Mouse (Mus musculus) CH12.LX (cell line): ENCODE measurements around the gene Nwd1. TPM values are rescaled to one million over a fixed set of nuclear protein-coding genes. Genes with fewer than 3 reads are reported as not detected.
"Not testable (repeated sequence)": the region's sequence is repeated elsewhere in the genome, so short reads cannot be mapped to it uniquely, and the experiment has no call there.

ENCODE experiments used
- DNase-seq: peaks from one replicate; pipeline ENCODE4 v3.0.0-alpha.2; 2013; ENCODE audit errors: extremely low read depth
- H3K27ac ChIP-seq: 2 replicates; pipeline ENCODE4 v1.5.1; 2012; ENCODE audit warnings: low read depth, mild to moderate bottlenecking, control low read depth, moderate library complexity; ENCODE audit not compliant: insufficient read depth
- H3K27me3 ChIP-seq: replicated peaks from 2 replicates; pipeline ENCODE3; 2012; ENCODE audit warnings: inconsistent platforms
- H3K36me3 ChIP-seq, 2 experiments: replicated peaks in 1 of 2; 2 replicates each; pipeline versions ENCODE3 to v1.6.1; 2012; ENCODE audit warnings: inconsistent platforms in 1 of 2, low read length in 1 of 2, mild to moderate bottlenecking in 1 of 2, mixed read lengths in 1 of 2, moderate library complexity in 1 of 2; ENCODE audit not compliant: control insufficient read depth in 1 of 2, insufficient read depth in 1 of 2
- H3K4me1 ChIP-seq, 2 experiments: 2 replicates each; pipeline ENCODE4 v1.6.1; 2012; ENCODE audit warnings: inconsistent platforms in 1 of 2, moderate library complexity in 1 of 2; ENCODE audit not compliant: insufficient read depth in 2 of 2, control insufficient read depth in 1 of 2
- H3K4me2 ChIP-seq: 2 replicates; pipeline ENCODE4 v1.6.1; 2012; ENCODE audit warnings: low read depth, mild to moderate bottlenecking, control low read depth; ENCODE audit not compliant: poor library complexity, insufficient read depth, severe bottlenecking
- H3K4me3 ChIP-seq, 3 experiments: fragments of 150-350 bp in 1 of 3; sonication (generic) in 1 of 3; replicated peaks in 1 of 3; 2 replicates each; pipeline versions ENCODE3 to v1.5.1; 2011 to 2012; ENCODE audit warnings: low read depth in 2 of 3, low read length in 2 of 3, mild to moderate bottlenecking in 2 of 3, moderate library complexity in 2 of 3, control low read depth in 1 of 3, improper control_type of control experiment in 1 of 3, inconsistent platforms in 1 of 3, mixed read lengths in 1 of 3; ENCODE audit not compliant: poor library complexity in 1 of 3
- H3K79me2 ChIP-seq: replicated peaks from 2 replicates; pipeline ENCODE4 v1.6.1; 2012; ENCODE audit warnings: mild to moderate bottlenecking, moderate library complexity; ENCODE audit not compliant: control insufficient read depth, poor library complexity, insufficient read depth, severe bottlenecking; ENCODE audit errors: extremely low read depth
- H3K9ac ChIP-seq: 2 replicates; pipeline ENCODE4 v1.6.1; 2012; ENCODE audit warnings: low read depth, mild to moderate bottlenecking, control low read depth, moderate library complexity; ENCODE audit not compliant: insufficient read depth
- H3K9me3 ChIP-seq: replicated peaks from 2 replicates; pipeline ENCODE3; 2012; ENCODE audit warnings: low read length, inconsistent platforms, mixed read lengths
- CHD1 ChIP-seq: IDR thresholded peaks from 2 replicates; pipeline ENCODE4 v1.6.1; 2012; ENCODE audit warnings: low read depth, low read length, improper control_type of control experiment, inconsistent platforms
- CTCF ChIP-seq, 2 experiments: IDR thresholded peaks in 1 of 2; conservative IDR thresholded peaks in 1 of 2; 2 replicates each; pipeline ENCODE4 v1.5.1; 2011 to 2012; ENCODE audit warnings: low read depth in 2 of 2, low read length in 2 of 2, improper control_type of control experiment in 1 of 2, inconsistent platforms in 1 of 2, mild to moderate bottlenecking in 1 of 2, moderate library complexity in 1 of 2
- ELF1 ChIP-seq: IDR thresholded peaks from 2 replicates; pipeline ENCODE4 v1.6.1; 2014; ENCODE audit warnings: low read depth, mild to moderate bottlenecking, inconsistent platforms, low read length, improper control_type of control experiment
- ETS1 ChIP-seq: conservative IDR thresholded peaks from 2 replicates; pipeline ENCODE4 v1.6.1; 2012; ENCODE audit warnings: low read depth, mild to moderate bottlenecking, inconsistent platforms, low read length, improper control_type of control experiment, moderate library complexity
- GABPA ChIP-seq: IDR thresholded peaks from 2 replicates; pipeline ENCODE4 v1.6.1; 2012; ENCODE audit warnings: low read depth, low read length, improper control_type of control experiment, inconsistent platforms; ENCODE audit not compliant: insufficient replicate concordance
- MAFK ChIP-seq: IDR thresholded peaks from 2 replicates; pipeline ENCODE4 v1.6.1; 2011; ENCODE audit warnings: low read length, improper control_type of control experiment; ENCODE audit not compliant: insufficient replicate concordance
- MAX ChIP-seq: IDR thresholded peaks from 2 replicates; pipeline ENCODE4 v1.6.1; 2011; ENCODE audit warnings: low read length, improper control_type of control experiment
- MAZ ChIP-seq: IDR thresholded peaks from 2 replicates; pipeline ENCODE4 v1.6.1; 2012; ENCODE audit warnings: low read depth, mild to moderate bottlenecking, inconsistent platforms, low read length, improper control_type of control experiment, moderate library complexity
- MEF2A ChIP-seq: IDR thresholded peaks from 2 replicates; pipeline ENCODE4 v1.6.1; 2014; ENCODE audit warnings: low read depth, mild to moderate bottlenecking, inconsistent platforms, low read length, improper control_type of control experiment, borderline replicate concordance
- MYC ChIP-seq: IDR thresholded peaks from 2 replicates; pipeline ENCODE4 v1.6.1; 2011; ENCODE audit warnings: low read depth, mild to moderate bottlenecking, improper control_type of control experiment, low read length
- NELFE ChIP-seq: IDR thresholded peaks from 2 replicates; pipeline ENCODE4 v1.6.1; 2011; ENCODE audit warnings: low read depth, low read length, improper control_type of control experiment
- PAX5 ChIP-seq: IDR thresholded peaks from 2 replicates; pipeline ENCODE4 v1.6.1; 2012; ENCODE audit warnings: low read length, inconsistent platforms, mixed read lengths
- POLR2AphosphoS2 ChIP-seq: IDR thresholded peaks from 2 replicates; pipeline ENCODE4 v1.6.1; 2011; ENCODE audit warnings: low read depth, low read length, improper control_type of control experiment
- RAD21 ChIP-seq: IDR thresholded peaks from 2 replicates; pipeline ENCODE4 v1.6.1; 2011; ENCODE audit warnings: low read depth, mild to moderate bottlenecking, low read length, improper control_type of control experiment, moderate library complexity
- SIN3A ChIP-seq: IDR thresholded peaks from 2 replicates; pipeline ENCODE4 v1.6.1; 2012; ENCODE audit warnings: low read length, improper control_type of control experiment, inconsistent platforms
- SMC3 ChIP-seq: IDR thresholded peaks from 2 replicates; pipeline ENCODE4 v1.6.1; 2011; ENCODE audit warnings: low read depth, low read length, improper control_type of control experiment
- USF1 ChIP-seq: IDR thresholded peaks from 2 replicates; pipeline ENCODE4 v1.6.1; 2014; ENCODE audit warnings: low read depth, mild to moderate bottlenecking, inconsistent platforms, low read length, improper control_type of control experiment
- USF2 ChIP-seq: conservative IDR thresholded peaks from 2 replicates; pipeline ENCODE4 v1.6.1; 2011; ENCODE audit warnings: low read depth, low read length, improper control_type of control experiment
- ZC3H11A ChIP-seq: IDR thresholded peaks from 2 replicates; pipeline ENCODE4 v1.6.1; 2012; ENCODE audit warnings: low read depth, mild to moderate bottlenecking, inconsistent platforms, low read length, improper control_type of control experiment
- ZKSCAN1 ChIP-seq: IDR thresholded peaks from 2 replicates; pipeline ENCODE4 v1.6.1; 2012; ENCODE audit warnings: low read depth, inconsistent platforms, low read length, improper control_type of control experiment, borderline replicate concordance
- ZNF384 ChIP-seq: IDR thresholded peaks from 2 replicates; pipeline ENCODE4 v1.6.1; 2012; ENCODE audit warnings: low read depth, low read length, improper control_type of control experiment, inconsistent platforms
- dilution Hi-C: fragments of 300-500 bp; cut with MboI; formaldehyde crosslinking; loops from 2 replicates; pipeline ENCODE4 v1.14.3; 2020; ENCODE audit warnings: low sequenced_read_pairs; ENCODE audit not compliant: extremely low pct_unique_long_range_greater_than_20kb, extremely low pct_ligation_motif_present
- in situ Hi-C: fragments of 300-500 bp; cut with MboI; formaldehyde crosslinking; loops from 3 replicates; pipeline ENCODE4 v1.14.3; 2019; ENCODE audit warnings: low sequenced_read_pairs, low pct_ligation_motif_present, low pct_unique_long_range_greater_than_20kb, mixed read lengths
- polyA plus RNA-seq: library from polyadenylated mRNA; unstranded; fragments of >175 nt; gene quantifications from 2 replicates; pipeline ENCODE4 v1.2.1, GENCODE M21; 2012; ENCODE audit warnings: low read depth; ENCODE audit not compliant: insufficient read length
- total RNA-seq, 2 experiments: library from RNA; depleted of rRNA; stranded (reverse); fragments of 300-350 nt in 1 of 2; fragments of >200 nt in 1 of 2; gene quantifications; 2 replicates each; pipeline ENCODE4 v1.2.3; 2012 to 2014

Nwd1 gene
- total and polyA plus RNA-seq, 3 experiments, result 0.04 TPM; not detected in 2

DNA sequence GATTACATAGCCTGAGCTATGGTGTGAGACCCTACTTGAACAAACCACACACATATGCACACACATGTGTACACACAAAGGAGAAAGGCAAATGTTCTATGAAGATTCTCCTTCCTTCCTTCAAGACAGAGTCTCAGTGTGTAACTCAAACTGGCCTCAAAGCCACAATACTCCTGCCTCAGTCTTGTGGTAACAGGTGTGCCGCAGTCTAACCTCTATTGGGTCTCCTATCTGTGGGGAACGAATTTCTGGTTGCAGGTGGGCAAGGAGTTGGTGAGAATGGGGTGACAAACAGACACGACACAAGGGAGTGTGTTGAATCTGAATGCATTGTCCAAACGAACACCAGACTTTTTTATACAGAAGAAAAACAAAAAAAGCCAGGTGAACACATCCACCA, 29.9 kb downstream of the Nwd1 start:
- no peak overlapping the region for H3K27ac ChIP-seq
- no peak overlapping the region for H3K4me2 ChIP-seq
- H3K4me3 ChIP-seq, result no peak overlapping the region
- no peaks in the 10 kb centered on the region for H3K36me3 ChIP-seq
- no peaks in the 10 kb centered on the region for H3K79me2 ChIP-seq
- no peak for DNase-seq
- dilution Hi-C loops, result no loop called here
- in situ Hi-C loops, result no loop called here
- no peaks in the 10 kb centered on the region for H3K27me3 ChIP-seq
- no peak for TF ChIP-seq ETS1
- no peak for TF ChIP-seq ELF1
- TF ChIP-seq RAD21, result no peak
- TF ChIP-seq NELFE, result no peak
- TF ChIP-seq ZNF384, result no peak
- no peak for TF ChIP-seq SIN3A
- TF ChIP-seq MAFK, result no peak
- TF ChIP-seq GABPA, result no peak
- H3K9ac ChIP-seq, result no peak overlapping the region
- H3K4me1 ChIP-seq, result peaks cover 7 to 23% of the 10 kb centered on the region in 2 experiments
- no peaks in the 10 kb centered on the region for H3K9me3 ChIP-seq

DNA sequence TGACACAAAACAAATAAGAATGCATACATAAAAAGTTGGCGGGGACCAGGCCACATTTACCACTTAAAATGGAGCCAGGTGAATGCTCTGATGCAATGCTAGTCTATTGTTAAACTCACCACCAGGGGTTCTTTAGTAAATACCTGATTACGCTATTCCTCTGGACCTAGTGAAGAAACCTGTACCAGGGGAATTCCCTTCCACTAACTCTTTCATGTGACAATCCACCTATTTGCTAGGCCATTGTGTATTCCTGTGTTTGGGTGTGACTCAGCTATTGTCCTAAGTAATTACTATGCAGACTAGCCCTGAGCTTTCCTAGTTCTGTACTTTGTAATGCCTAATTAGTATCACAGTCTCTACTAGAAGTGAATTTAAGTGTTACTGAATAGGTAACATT, 30.3 kb downstream of the Nwd1 start:
- H3K9me3 ChIP-seq, H3K27ac ChIP-seq, in situ Hi-C loops, H3K4me2 ChIP-seq, DNase-seq, H3K27me3 ChIP-seq, H3K36me3 ChIP-seq, dilution Hi-C loops, H3K79me2 ChIP-seq, H3K9ac ChIP-seq, H3K4me3 ChIP-seq: not testable (repeated sequence)
- peaks cover 9 to 27% of the 10 kb centered on the region in 2 experiments for H3K4me1 ChIP-seq

DNA sequence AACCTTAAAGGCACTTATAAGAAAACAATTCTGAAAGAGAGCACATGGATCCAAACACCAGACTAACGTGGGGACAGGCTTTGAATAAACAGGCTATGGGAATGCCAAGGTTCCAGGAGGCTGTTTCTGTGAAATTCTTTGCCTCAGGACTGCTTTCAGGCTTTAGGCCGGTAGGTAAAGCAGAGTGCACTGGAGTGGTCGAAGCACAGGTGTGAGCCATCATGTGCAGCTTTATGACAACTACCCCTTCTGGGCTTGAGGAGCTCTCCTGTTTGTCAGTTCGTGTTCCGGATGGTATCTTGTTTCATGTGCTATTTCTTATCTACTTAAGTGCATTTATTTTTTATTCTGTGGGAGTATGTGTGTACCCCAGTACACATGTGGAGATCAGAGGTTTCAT, 30.8 kb downstream of the Nwd1 start:
- H3K27ac ChIP-seq, result no peak overlapping the region
- H3K9me3 ChIP-seq, result no peaks in the 10 kb centered on the region
- no peak overlapping the region for H3K4me2 ChIP-seq
- no peaks in the 10 kb centered on the region for H3K36me3 ChIP-seq
- H3K79me2 ChIP-seq, result no peaks in the 10 kb centered on the region
- TF ChIP-seq CTCF (conservative IDR thresholded peaks at IDR 0.05 in 1 of 2, IDR thresholded peaks at IDR 0.05 in 1 of 2; ENCODE audit: low read depth in 2 of 2, low read length in 2 of 2), result no peak
- no peak for TF ChIP-seq MAX
- no peak for TF ChIP-seq ZKSCAN1
- no peak for TF ChIP-seq MAZ
- no peak for TF ChIP-seq ETS1
- TF ChIP-seq ZC3H11A, result no peak
- TF ChIP-seq RAD21, result no peak
- no peak for TF ChIP-seq POLR2AphosphoS2
- no peak for TF ChIP-seq PAX5
- TF ChIP-seq SMC3, result no peak
- no peak for TF ChIP-seq CHD1
- TF ChIP-seq MEF2A, result no peak
- TF ChIP-seq USF1, result no peak
- no peak for TF ChIP-seq USF2
- TF ChIP-seq MYC, result no peak
- H3K9ac ChIP-seq, result no peak overlapping the region
- H3K4me1 ChIP-seq, result peaks cover 13 to 32% of the 10 kb centered on the region in 2 experiments
- no peaks in the 10 kb centered on the region for H3K27me3 ChIP-seq
- no peak overlapping the region for H3K4me3 ChIP-seq
- dilution Hi-C loops, result no loop called here
- in situ Hi-C loops, result no loop called here
- DNase-seq, result no peak
